Mouse (Mus musculus): ENCODE data around the gene Sgms2.

- no peak for TF ChIP-seq POLR2A (IDR thresholded peaks at IDR 0.05; ENCODE audit: insufficient read length, low read depth)
- no peak for TF ChIP-seq TCF12 (IDR thresholded peaks at IDR 0.05; ENCODE audit: insufficient read depth, poor library complexity, severe bottlenecking)
Observed at GRCm38 (mm10) chr3:131368678-131369077, 122.5 kb downstream of the Sgms2 start.
